Mouse (Mus musculus) heart, adult 9 months (tissue): ENCODE results near the gene Dner.
A peak's percentile ranks its signal among the peaks of the same experiment; 100 is the strongest.

Experiments used
- DNase-seq, 2 experiments: peaks; one replicate each; pipeline ENCODE4 v3.0.0; 2022; ENCODE audit warnings: low spot score in 2 of 2

Gene Dner

GRCm38 (mm10) chr1:84536069-84536468 is 160.0 kb downstream of the Dner start:
- no peak for DNase-seq

DNA sequence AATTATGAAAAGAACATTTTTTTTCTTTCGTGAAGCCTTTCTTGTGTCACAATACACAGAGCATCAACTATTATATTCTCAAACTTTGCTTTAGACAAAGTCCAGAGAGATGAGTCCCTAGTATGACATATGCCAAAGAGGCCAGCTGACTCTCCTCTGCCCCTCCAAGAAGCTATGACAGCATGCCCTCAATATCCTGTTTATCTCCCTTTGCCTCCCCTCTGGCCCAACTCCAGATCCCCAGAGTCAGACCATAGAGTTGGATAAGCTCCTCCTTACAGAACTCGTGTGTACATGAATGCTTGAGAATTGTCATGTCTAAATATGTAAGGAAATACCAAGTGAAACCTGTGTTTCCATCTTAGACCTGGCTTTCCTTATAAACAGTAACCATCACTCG is 170.5 kb downstream of the Dner start:
- no peak for DNase-seq

GRCm38 (mm10) chr1:84524413-84524812 is 171.6 kb downstream of the Dner start:
- DNase-seq = no peak

- peak in 1 of 2 experiments; percentile 17 for DNase-seq
Measured at GRCm38 (mm10) chr1:84522963-84523280, 173.1 kb downstream of the Dner start.

DNA sequence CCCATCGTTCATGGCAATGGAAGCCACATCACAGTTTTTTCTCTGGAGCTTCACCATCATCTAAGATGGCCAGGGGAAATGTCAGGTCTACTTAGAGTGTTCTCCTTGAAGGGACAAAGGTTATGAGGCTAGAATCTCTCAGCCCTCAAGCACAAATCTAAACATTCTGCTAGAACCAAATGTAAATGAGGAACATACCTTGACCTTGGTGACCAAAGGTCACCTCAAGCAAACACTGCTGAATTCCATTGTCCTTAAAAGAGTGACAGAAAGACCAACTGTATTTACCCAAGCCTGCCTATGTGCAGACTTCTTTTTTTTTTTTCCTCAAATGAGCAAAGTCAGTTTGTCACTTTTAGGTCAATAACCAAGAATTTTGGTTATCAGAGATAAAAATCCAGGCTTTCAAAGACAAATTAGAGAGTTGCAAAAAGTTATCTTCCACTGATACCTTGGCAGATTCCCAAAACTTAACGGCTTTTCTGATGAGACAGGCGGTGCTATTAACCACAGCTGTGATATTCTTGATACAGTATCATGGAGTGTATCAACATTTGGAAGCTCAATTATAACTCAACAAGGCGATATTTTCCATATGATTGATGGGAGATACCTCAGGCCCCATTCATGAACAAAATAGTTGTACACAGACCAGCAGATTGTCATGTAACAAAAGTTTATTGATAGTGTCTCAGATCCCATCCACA is 173.6 kb downstream of the Dner start:
- DNase-seq = no peak

DNA sequence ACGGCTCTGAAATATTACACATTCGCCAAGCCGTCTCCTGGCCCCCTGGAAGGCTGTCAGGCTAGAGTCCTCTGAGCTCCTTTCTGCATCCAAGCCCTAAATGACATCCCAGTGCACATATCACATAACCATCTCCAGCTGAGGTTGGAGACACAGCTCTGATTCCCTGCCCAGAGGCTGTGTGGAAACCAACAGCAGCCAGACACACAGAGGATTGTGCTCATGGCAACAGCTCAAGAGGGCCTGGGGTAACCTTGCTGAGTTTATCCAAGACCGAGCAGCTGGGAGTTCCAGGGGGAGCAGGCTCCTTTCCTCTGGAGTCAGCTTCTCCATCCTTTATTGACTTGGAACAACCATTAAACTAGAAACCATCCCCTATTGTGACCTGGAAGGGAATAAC is 177.7 kb downstream of the Dner start:
- DNase-seq = peak; percentile 39 to 40

- no peak for DNase-seq
Measured at GRCm38 (mm10) chr1:84513201-84513600, 182.8 kb downstream of the Dner start.

DNA sequence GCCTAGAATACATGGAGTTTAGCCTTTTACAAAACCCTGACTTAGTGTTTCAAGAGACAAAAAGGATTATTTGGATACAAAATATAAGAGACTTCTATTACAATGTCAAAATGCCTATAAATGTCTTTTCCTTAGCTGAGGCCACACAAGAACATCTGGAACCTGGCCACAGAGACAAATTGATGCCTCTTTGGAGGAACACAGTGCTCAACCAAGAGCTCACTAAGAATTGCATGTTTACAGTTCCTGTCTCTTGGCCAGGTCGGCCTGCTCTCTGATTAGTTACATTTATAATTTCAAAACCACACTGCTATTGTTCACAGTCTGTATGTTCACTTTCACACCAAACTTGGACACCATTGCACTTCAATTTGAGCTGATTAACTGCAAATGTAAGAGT is 187.5 kb downstream of the Dner start:
- no peak for DNase-seq

DNA sequence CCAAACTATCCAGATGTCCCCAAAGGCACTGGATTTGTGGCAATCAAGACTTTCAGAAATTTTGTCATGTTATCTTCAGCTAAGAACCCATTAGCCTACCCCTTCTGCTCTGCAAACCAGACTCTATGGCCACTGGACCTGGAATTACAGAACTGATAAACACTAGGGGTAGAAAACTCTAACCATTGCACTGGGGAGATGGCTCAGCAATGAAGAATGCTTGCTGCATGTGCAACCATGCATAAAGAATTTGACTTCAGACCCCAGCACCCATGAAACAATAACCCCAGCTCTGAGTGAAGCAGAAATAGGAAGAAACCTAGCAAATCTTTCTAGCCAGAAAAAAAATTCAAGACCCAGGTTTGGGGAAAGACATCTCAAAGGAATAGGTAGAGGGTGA is 188.5 kb downstream of the Dner start:
- no peak for DNase-seq

GRCm38 (mm10) chr1:84506984-84507546 is 189.0 kb downstream of the Dner start:
- DNase-seq = peak in 1 of 2 experiments; percentile 14

GRCm38 (mm10) chr1:84500673-84501072 is 195.3 kb downstream of the Dner start:
- no peak for DNase-seq

DNA sequence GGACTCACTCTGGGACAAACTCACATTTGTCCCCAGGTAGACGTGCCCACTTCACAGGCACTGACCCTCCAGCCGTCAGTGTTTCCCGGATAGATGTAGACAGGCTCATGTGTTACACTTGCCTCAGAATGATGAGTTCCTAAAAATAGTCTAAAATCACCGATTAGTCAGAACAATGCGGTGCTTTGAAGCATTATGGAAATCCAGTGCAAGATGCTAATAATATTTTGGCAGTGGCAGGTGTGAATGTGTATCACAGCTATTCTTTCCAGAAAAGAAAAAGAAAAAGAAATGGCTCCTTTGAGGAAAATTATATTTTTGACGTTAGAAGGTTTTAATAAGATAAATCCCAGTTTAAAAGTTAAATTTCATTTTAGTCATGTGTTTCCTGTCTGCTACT is 204.3 kb downstream of the Dner start:
- DNase-seq = no peak

- no peak for DNase-seq
Measured at GRCm38 (mm10) chr1:84488546-84488945, 207.5 kb downstream of the Dner start.

- DNase-seq = no peak
Measured at GRCm38 (mm10) chr1:84485066-84485465, 211.0 kb downstream of the Dner start.

DNA sequence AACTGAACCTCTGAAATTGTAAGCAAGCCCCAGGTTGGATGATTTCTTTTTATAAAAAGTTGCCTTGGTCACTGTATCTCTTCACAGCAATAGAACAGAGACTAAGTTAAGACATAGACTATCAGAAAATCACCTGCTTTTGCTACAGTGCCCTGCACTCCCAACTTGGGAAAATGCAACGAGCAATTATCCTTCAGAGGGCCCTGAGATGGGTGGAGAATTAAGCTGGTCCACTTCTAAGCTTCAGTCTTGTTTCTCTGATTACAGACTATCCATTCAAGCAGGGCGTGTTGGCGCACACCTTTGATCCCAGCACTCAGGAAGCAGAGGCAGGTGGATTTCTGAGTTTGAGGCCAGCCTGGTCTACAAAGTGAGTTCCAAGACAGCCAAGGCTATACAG is 211.4 kb downstream of the Dner start:
- DNase-seq = no peak

DNA sequence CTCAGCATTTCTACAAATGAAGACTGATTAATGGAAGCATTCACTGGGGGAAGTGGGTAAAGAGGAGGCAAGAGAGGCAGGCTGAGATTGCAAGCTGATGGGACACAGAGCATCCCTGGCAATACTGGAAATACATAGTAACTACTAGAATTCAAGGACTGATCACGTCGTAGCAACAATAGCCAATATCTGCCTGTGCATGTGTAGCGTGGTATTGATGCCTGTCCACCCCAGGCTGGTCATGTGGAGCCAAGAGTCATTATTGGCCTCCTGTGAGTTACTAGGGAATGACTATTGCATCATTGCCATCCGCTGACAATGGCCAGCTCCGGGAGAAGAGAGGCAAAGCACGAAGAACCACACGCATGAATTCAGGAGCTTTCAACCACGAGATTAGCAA is 216.0 kb downstream of the Dner start:
- no peak for DNase-seq

DNA sequence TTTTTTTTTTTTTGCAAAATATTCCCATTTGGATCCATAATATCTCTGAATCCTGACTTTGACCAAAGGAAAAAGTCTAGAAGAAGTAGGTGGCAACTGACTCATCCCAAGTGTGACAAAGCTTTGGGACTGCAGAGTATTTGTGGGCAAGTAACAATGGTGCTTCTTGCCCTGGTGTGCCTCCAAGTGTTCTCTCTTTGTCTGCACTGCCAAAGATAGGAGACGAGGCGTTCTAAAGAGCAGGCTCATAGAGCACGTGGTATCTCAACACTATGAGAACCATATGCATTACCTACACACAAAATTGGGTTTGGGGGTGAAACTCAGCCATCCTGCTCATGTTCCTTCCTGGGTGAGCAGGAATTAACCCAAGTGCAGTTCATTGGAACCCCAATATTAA is 221.7 kb downstream of the Dner start:
- no peak for DNase-seq

GRCm38 (mm10) chr1:84472260-84472659 is 223.8 kb downstream of the Dner start:
- no peak for DNase-seq

- no peak for DNase-seq
Measured at GRCm38 (mm10) chr1:84470342-84470741, 225.7 kb downstream of the Dner start.

- no peak for DNase-seq
Measured at GRCm38 (mm10) chr1:84467664-84468063, 228.4 kb downstream of the Dner start.

DNA sequence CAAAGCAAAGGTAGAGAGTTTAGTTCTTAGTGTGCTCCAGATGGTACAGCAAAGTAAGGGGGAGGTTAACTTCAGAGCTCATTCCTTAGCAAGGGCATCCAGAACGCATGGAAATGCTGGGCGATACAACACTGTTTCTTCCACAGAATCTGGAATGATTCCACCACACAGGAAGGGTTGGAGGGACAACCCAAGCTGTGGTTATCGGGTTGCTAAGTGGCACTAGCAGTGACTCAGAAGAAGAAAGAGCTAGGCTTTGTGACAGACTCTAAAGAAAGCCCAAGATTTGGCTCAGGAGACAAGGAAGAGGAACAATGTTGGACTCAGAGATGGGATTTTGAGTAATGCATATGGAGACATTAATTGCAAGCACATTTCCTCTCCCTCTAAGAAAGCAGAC is 231.3 kb downstream of the Dner start:
- no peak for DNase-seq

DNA sequence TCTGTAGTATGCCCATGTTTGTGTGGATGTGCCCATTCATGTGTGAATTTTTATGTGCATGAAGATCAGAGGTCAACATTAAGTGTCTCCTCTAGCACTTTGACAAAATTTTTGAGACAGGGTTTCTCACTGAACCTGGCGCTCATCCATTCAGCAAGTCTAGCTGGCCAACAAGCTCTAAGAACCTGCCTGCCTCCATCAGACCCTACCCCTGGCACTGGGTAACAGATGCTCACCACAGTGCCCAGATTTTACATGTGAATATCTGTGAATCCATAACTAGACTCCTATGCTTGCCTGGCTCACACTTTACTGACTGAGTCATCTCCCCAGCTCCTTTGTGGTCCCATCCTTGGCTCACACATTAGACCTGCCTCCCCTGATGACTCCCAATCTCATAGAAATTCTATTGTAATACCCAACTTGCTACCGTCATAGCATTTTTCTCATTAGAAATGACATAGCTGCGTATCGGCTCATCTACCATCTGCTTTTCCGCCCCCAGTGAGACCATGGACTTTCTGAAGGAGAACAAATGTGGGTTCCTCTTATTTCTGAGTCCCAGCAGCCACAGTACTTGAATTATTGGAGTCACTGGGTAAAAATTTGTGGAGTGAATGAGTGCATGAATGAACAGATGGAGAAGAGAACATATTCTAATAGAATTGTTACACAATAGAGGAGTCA is 231.9 kb downstream of the Dner start:
- DNase-seq = no peak

DNA sequence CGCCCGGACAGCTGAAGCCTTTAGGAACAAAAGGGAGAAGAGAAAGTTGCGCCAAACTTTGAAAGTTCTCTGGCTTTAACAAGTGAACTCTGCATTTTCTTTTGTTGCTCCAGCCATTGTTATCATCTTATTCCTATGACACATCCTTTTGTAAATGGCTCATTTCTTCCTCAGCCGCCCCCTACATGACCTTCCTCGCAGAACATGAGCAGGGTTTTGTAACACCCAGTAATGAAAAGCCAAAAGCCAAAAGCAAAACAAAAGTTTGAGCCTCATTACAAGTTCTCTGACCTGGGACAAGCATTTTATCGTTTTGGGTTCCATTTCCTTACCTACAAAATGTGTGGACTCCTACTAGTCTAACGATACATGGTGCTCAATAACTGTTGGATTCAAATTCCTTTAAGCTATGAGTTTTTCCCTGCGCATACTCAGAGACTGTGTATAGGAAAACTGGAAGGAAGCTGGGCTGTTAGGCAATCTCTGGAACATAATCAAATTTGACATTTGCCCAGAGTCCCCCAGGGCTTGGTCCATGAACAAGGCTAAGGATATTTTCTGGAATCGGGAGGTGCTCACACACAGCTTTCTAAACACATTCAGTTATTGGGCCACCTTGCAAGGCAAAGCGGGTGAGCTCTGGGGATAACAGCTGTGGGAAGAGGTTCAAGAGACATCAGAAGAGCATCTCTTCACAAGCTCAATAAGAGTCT is 246.3 kb downstream of the Dner start:
- peak; percentile 45 to 72 for DNase-seq
